Mouse (Mus musculus): Measurements from ENCODE around the gene Gm11213. TPM values are rescaled to one million over a fixed set of nuclear protein-coding genes. Genes with fewer than 3 reads are reported as not detected.

Gm11213 gene
- polyA plus RNA-seq, 1 experiment from 2014 or later, result not detected

DNA sequence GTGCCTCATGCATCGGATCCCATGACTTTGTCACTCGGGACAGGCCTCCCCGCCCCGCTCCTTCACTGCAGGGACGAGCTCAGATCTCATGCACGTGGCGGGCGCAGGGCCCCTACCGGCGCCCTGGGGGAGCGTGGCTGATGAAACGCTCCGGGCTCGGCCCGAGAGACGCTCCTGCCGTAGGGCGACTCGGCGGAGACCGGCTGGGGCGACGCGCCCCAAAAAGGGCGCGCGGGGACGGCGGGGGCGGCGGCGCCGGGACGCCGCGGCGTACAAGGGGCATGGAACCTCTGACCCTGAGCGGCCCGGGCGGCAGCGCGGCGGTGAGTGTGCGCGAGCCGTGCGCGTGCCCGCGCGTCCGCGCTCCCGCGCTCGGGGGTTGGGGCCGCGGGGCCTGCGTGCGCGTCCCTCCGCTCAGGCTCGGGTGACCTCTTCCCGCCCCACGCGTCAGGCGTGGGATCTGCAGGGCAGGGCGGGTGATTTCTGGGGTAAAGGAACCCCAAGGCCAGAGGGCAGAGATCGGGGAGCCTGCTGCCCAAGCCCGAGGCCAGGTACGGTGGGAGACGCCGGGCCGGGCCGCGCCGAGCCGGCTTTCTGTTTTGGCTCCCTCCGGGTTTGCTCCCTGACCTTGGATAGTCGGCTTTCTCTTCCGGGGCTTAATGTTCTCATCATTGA, 46.5 kb downstream of the Gm11213 start, which contains the start of gene Tmem268:
Gene Tmem268, plus strand, starts transcription at position 375 of the 675 bp plus-strand sequence.
- in situ Hi-C loops (cut with MboI; ENCODE audit: low pct_unique_long_range_greater_than_20kb), result loop anchor here (5.0 kb wide), 1 partner anchor 46 kb away; no protein-coding TSS in a partner anchor
- no peak for TF ChIP-seq CTCF (IDR thresholded peaks at IDR 0.05)
- no peaks in the 10 kb centered on the region for H3K27me3 ChIP-seq
- ChIA-PET CTCF (no interaction called here), POLR2A (interaction anchor here (0.9 kb wide), 1 partner anchor 63 kb away, joined by 4 read pairs; the partner anchor contains the start of gene Whrn)
- peak; percentile 49 for ATAC-seq
- no peak for DNase-seq (ENCODE audit: low read depth, low spot score)

DNA sequence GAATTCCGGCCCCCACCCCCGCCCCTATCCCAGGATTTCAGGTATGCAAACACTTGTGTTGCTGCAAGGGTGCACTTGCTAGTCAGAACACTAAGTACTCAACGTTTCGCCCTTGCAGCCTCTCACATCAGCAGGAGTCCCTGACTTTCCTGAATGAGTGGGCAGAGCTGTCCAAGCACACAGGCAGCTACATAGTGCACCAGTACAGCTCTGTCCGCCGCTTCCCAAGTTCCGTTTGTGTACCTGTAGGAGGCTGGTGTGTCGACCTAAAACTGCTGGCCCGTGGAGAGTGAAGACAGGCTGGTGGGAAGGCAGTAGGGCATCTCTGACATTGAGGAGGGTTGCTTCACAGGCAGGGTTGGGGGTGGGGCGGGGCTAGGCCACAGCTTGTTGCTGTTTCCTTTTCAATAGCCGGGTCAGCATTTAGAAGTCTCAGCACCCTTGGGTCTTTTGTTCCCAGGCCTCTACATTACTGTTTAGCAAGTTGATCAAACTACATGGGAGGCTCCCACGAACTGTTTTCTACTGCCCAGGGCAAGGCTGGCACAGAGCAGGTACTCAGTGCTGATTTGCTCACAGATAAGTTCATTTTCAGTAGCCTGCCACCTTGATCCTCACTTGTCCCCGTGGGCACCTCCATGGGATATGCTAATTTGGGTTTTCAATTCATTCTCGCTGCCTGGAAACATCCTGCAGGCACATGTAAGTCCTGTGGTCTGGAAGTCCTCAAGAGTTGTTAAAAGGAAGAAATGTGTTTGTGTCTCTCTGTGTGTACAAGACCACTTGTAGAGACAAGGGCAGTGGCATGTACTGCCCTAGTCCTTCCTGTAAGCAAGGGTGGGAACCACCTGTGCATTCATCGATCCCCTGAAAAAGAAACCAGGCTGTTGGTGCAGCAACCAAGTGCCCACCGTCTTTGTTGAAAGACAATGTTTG, 47.7 kb downstream of the Gm11213 start:
- ChIA-PET CTCF (no interaction called here), POLR2A (interaction anchor here (0.5 to 0.9 kb wide), 3 partner anchors 10 to 61 kb away, joined by 3 to 4 read pairs (median 3); partner anchors contain the start of gene Whrn)
- no peaks in the 10 kb centered on the region for H3K27me3 ChIP-seq
- in situ Hi-C loops (cut with MboI; ENCODE audit: low pct_unique_long_range_greater_than_20kb), result loop anchor here (5.0 kb wide), 1 partner anchor 45 kb away; no protein-coding TSS in a partner anchor
- ATAC-seq (no peak), DNase-seq (ENCODE audit: low read depth, low spot score) (no peak)
- TF ChIP-seq CTCF (IDR thresholded peaks at IDR 0.05), result no peak

DNA sequence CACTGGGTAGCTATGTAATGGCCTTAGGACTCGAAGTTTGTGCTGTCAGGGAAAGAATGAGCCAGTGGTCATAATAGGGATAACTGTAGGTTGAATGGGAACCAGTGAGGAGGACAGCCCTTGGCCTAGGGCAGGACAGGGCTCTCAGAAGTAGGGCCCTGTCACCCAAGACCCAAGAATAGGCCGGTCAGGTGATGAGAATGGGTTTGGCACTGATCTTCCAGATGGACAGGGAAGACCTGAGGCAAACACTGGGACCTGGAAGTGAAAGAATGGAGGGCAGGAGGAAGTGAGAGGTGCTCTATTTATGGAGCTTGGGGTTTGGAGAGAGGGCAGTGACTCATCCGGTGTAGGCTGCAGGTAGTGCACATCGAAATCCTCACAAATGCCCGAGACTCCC, 48.4 kb downstream of the Gm11213 start:
- in situ Hi-C loops (cut with MboI; ENCODE audit: low pct_unique_long_range_greater_than_20kb), result loop anchor here (5.0 kb wide), 1 partner anchor 44 kb away; no protein-coding TSS in a partner anchor
- no peak for TF ChIP-seq CTCF (IDR thresholded peaks at IDR 0.05)
- ATAC-seq (no peak), DNase-seq (ENCODE audit: low read depth, low spot score) (no peak)
- H3K27me3 ChIP-seq, result no peaks in the 10 kb centered on the region
- POLR2A ChIA-PET, result interaction anchor here (0.9 kb wide), 2 partner anchors 10 to 127 kb away, joined by 3 read pairs; no protein-coding TSS in a partner anchor
- CTCF ChIA-PET, result no interaction called here

GRCm38 (mm10) chr4:63555111-63555510, 50.0 kb downstream of the Gm11213 start:
- no peaks in the 10 kb centered on the region for H3K27me3 ChIP-seq
- POLR2A ChIA-PET, result no interaction called here
- ATAC-seq (no peak), DNase-seq (ENCODE audit: low read depth, low spot score) (no peak)
- CTCF ChIA-PET, result no interaction called here
- no peak for TF ChIP-seq CTCF (IDR thresholded peaks at IDR 0.05)
- in situ Hi-C loops (cut with MboI; ENCODE audit: low pct_unique_long_range_greater_than_20kb), result loop anchor here (5.0 kb wide), 1 partner anchor 43 kb away; no protein-coding TSS in a partner anchor

GRCm38 (mm10) chr4:63554616-63555015, 50.4 kb downstream of the Gm11213 start:
- no peak for TF ChIP-seq CTCF (IDR thresholded peaks at IDR 0.05)
- in situ Hi-C loops (cut with MboI; ENCODE audit: low pct_unique_long_range_greater_than_20kb), result loop anchor here (5.0 kb wide), 1 partner anchor 42 kb away; no protein-coding TSS in a partner anchor
- no peak for DNase-seq (ENCODE audit: low read depth, low spot score)
- no peak for ATAC-seq
- ChIA-PET POLR2A (interaction anchor here (0.7 to 1.3 kb wide), 2 partner anchors 10 to 16 kb away, joined by 3 to 5 read pairs; no protein-coding TSS in a partner anchor), CTCF (interaction anchor here (2.1 kb wide), 1 partner anchor 10 kb away, joined by 5 read pairs; the partner anchor contains the start of gene Atp6v1g1)
- H3K27me3 ChIP-seq, result no peaks in the 10 kb centered on the region

DNA sequence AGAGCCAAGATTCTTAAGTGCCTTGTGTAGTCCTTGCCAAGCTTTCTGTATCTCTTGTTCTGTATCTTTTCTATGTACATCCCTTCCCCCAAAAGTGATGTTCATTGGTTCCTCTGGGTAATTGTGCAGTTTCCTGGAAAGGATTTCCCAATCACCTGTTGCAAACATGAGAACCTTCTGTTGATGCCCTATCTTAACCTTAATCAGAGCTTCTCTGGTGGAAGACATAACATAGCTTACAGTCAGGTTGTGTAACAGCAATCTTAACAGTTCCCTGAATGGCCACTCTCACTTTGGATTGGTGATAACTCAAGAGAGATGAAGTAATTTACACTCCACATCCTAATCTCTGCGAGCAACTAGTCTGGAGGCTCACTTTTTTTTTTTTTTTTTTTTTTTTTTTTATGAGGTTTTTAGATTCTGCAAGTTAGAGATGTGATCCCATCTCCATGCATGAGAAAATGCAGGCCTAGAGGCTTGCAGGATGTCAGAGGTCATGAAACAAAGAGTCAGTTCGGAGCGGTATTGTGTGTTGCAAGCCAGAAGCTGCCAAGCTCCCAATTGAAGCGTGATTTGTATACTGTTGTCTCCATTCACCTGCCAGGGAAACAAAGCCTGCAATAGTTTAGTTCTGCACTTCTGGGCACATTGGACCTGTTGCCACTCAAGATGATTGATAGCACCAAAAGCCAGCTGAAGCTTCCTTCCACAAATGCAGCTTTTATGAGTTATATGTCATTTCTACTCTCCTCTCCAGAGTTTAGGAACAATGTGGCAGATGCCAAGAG, 51.1 kb downstream of the Gm11213 start:
- ChIA-PET POLR2A (interaction anchor here (0.6 to 1.3 kb wide), 3 partner anchors 11 to 124 kb away, joined by 3 to 6 read pairs (median 5); no protein-coding TSS in a partner anchor), CTCF (interaction anchor here (2.1 kb wide), 1 partner anchor 10 kb away, joined by 5 read pairs; the partner anchor contains the start of gene Atp6v1g1)
- no peak for TF ChIP-seq CTCF (IDR thresholded peaks at IDR 0.05)
- DNase-seq (ENCODE audit: low read depth, low spot score) (no peak), ATAC-seq (no peak)
- in situ Hi-C loops (cut with MboI; ENCODE audit: low pct_unique_long_range_greater_than_20kb), result no loop called here
- H3K27me3 ChIP-seq, result no peaks in the 10 kb centered on the region

GRCm38 (mm10) chr4:63552865-63553264, 52.2 kb downstream of the Gm11213 start:
- ChIA-PET POLR2A (no interaction called here), CTCF (interaction anchor here (2.1 kb wide), 1 partner anchor 9 kb away, joined by 5 read pairs; the partner anchor contains the start of gene Atp6v1g1)
- ATAC-seq, result no peak
- no peak for DNase-seq (ENCODE audit: low read depth, low spot score)
- in situ Hi-C loops (cut with MboI; ENCODE audit: low pct_unique_long_range_greater_than_20kb), result no loop called here
- no peaks in the 10 kb centered on the region for H3K27me3 ChIP-seq
- no peak for TF ChIP-seq CTCF (IDR thresholded peaks at IDR 0.05)

DNA sequence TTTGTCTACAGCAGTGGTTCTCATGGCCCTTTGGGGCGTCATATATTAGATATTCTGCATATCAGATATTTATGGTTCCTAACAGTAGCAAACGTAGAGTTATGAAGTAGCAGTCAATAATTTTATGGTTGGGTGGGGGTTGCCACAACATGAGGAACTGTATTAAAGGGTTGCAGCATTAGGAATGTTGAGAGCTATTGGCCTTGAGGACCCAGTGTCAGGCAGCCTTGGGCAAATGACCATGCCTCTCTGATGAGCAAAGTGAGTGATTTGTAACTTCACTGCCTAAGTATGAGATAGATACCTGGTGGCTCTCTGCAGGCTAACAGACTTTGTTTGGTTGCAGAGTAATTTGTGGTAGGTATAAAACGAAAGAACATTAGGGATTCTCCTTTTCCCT, 54.2 kb downstream of the Gm11213 start:
- CTCF ChIA-PET, result no interaction called here
- DNase-seq (ENCODE audit: low read depth, low spot score), result no peak
- TF ChIP-seq CTCF (IDR thresholded peaks at IDR 0.05), result no peak
- ATAC-seq, result no peak
- H3K27me3 ChIP-seq, result no peaks in the 10 kb centered on the region
- POLR2A ChIA-PET, result no interaction called here
- in situ Hi-C loops (cut with MboI; ENCODE audit: low pct_unique_long_range_greater_than_20kb), result no loop called here

DNA sequence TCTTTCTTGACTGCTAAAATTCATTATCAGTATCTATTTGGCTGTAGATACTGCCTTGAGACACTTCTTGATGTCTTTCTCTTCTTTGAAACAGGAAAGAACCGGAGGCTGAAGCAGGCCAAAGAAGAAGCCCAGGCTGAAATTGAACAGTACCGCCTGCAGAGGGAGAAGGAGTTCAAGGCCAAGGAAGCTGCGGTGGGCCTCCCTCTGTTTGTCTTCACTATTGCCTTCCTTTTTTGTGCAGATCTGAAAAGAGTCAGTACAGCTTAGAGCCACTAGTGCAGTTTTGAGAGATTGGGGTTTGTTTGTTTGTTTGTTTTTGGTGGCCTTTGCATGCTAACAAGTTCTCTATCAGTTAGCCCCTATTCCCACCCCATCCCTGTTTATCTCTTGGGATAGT, 56.6 kb downstream of the Gm11213 start:
- no peaks in the 10 kb centered on the region for H3K27me3 ChIP-seq
- TF ChIP-seq CTCF (IDR thresholded peaks at IDR 0.05), result no peak
- ChIA-PET CTCF (no interaction called here), POLR2A (no interaction called here)
- ATAC-seq (no peak), DNase-seq (ENCODE audit: low read depth, low spot score) (no peak)
- in situ Hi-C loops (cut with MboI; ENCODE audit: low pct_unique_long_range_greater_than_20kb), result no loop called here

DNA sequence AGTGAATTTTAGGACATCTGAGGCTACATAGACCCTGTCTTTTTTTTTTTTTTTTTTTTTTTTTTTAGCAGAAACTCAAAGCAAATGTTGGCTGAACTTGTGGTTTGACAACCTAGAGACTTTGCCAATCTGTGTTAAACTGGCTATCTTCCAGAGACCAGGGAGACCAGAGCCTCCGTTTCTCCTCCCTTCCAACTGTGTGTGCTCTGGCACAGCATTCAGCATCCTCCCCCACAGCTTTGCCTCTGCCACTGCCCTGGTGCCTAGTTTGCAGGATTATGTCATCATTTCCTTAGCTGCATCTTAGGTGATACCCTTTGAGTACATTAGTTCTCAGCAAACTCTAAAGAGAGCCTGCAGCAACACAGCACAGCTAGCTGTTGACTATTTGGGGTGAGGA, 57.3 kb downstream of the Gm11213 start:
- H3K27me3 ChIP-seq, result no peaks in the 10 kb centered on the region
- CTCF ChIA-PET, result no interaction called here
- DNase-seq (ENCODE audit: low read depth, low spot score), result no peak
- TF ChIP-seq CTCF (IDR thresholded peaks at IDR 0.05), result no peak
- in situ Hi-C loops (cut with MboI; ENCODE audit: low pct_unique_long_range_greater_than_20kb), result no loop called here
- no peak for ATAC-seq
- POLR2A ChIA-PET, result no interaction called here

Other genes with a start within 250 kb of the Gm11213 start
- 0.08 TPM for gene Orm3, start 249.1 kb downstream of the Gm11213 start, polyA plus RNA-seq (2021)
- gene Orm2, start 242.8 kb downstream of the Gm11213 start, polyA plus RNA-seq (2021), result 1.7 TPM
- 4.7 TPM for gene Akna, start 201.9 kb downstream of the Gm11213 start, polyA plus RNA-seq (2021)
- gene Whrn, start 109.3 kb downstream of the Gm11213 start, polyA plus RNA-seq (2021), result 31.0 TPM
- gene Atp6v1g1, start 60.5 kb downstream of the Gm11213 start, polyA plus RNA-seq (2021), result 230 TPM
- 9.5 TPM for gene Tmem268, start 46.5 kb downstream of the Gm11213 start, polyA plus RNA-seq (2021)
- not detected for gene Tex48, start 17.2 kb upstream of the Gm11213 start, polyA plus RNA-seq (2021)
- not detected for gene Gm11214, start 58.1 kb upstream of the Gm11213 start, polyA plus RNA-seq (2021)
- gene Tnfsf15, start 139.9 kb upstream of the Gm11213 start, polyA plus RNA-seq (2021), result 0.03 TPM